In the genomic region with DNA sequence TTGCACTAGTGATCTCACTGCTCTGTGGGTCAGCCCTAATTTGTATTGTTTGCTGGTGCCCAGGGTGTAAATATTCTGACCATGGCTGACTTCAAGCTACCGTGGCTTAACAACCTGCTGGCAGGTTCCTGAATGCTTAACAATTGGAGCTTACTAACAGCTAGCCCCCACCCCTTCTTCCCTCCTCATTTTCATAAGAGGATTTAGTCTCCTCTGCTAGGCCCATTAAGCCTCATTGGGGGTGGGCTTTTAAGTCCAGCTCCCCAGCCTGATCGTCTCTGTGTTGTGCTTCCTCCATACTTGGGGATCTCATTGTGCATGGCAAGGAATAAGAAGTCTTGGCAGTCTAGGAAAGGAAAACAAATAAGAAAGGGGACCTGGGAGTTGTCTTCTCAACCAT, we compare ENCODE assay signal across 19 mouse cellular contexts.
A peak's percentile ranks its signal among the peaks of the same experiment; 100 is the strongest.
DNase-seq lines count a peak whose midpoint lies in the region; ATAC-seq lines count a peak whose summit lies in the region.
"Had no signal": no experiment of that assay in that cellular context is flagged by ENCODE, and none has a peak within 500 bp of the region (broad histone marks: within the 10 kb centered on the region; RNA-seq: fewer than 3 reads in every experiment).

No protein-coding gene starts in this region.

- peak overlapping the region; percentile 46 for H3K27ac ChIP-seq in midbrain, embryonic 10.5 days (replicated peaks)
- no peak overlapping the region for H3K27ac ChIP-seq in midbrain, embryonic 16.5 days (ENCODE audit: low read length)
- no peak overlapping the region for H3K27ac ChIP-seq in midbrain, embryonic 13.5 days
- no peak overlapping the region for H3K27ac ChIP-seq in heart, embryonic 12.5 days (ENCODE audit: poor library complexity, severe bottlenecking)
- H3K27ac ChIP-seq: embryonic facial prominence, embryonic 12.5 days; forebrain, embryonic 15.5 days; gastrocnemius, adult 2 months; hindbrain, embryonic 12.5 days had no signal

- H3K36me3 ChIP-seq in midbrain, embryonic 10.5 days: no peaks in the 10 kb centered on the region
- H3K36me3 ChIP-seq in midbrain, embryonic 16.5 days (ENCODE audit: control insufficient read depth, insufficient read depth, low read length): no peaks in the 10 kb centered on the region
- H3K36me3 ChIP-seq in midbrain, embryonic 13.5 days: no peaks in the 10 kb centered on the region
- H3K36me3 ChIP-seq in heart, embryonic 12.5 days: no peaks in the 10 kb centered on the region
- H3K36me3 ChIP-seq: embryonic facial prominence, embryonic 12.5 days; forebrain, embryonic 15.5 days; hindbrain, embryonic 12.5 days had no signal

- no peak overlapping the region for H3K9ac ChIP-seq in midbrain, embryonic 16.5 days (ENCODE audit: low read depth, low read length)
- no peak overlapping the region for H3K9ac ChIP-seq in midbrain, embryonic 13.5 days (replicated peaks)
- H3K9ac ChIP-seq in heart, embryonic 12.5 days: no peak overlapping the region
- H3K9ac ChIP-seq: embryonic facial prominence, embryonic 12.5 days; forebrain, embryonic 15.5 days; hindbrain, embryonic 12.5 days had no signal

- peaks cover 20% of the 10 kb centered on the region for H3K4me1 ChIP-seq in midbrain, embryonic 10.5 days
- H3K4me1 ChIP-seq in midbrain, embryonic 16.5 days (ENCODE audit: control insufficient read depth, insufficient read depth, low read length): peaks cover 4% of the 10 kb centered on the region; the same call in 1 of the 2 replicates
- H3K4me1 ChIP-seq in midbrain, embryonic 13.5 days (replicated peaks): peaks cover 13% of the 10 kb centered on the region
- no peaks in the 10 kb centered on the region for H3K4me1 ChIP-seq in heart, embryonic 12.5 days (replicated peaks)
- H3K4me1 ChIP-seq: embryonic facial prominence, embryonic 12.5 days; hindbrain, embryonic 12.5 days had no signal

- no peak for ATAC-seq in midbrain, embryonic 16.5 days
- peak; percentile 58 for ATAC-seq in midbrain, embryonic 13.5 days
- no peak for ATAC-seq in heart, embryonic 12.5 days (ENCODE audit: insufficient number of reproducible peaks, low FRiP score)
- ATAC-seq: forebrain, embryonic 15.5 days; hindbrain, embryonic 16.5 days; inflammation-experienced regulatory T-cells, adult 6 months had no signal

- H3K4me2 ChIP-seq in midbrain, embryonic 16.5 days (ENCODE audit: low read length): no peak overlapping the region
- no peak overlapping the region for H3K4me2 ChIP-seq in midbrain, embryonic 13.5 days (replicated peaks)
- no peak overlapping the region for H3K4me2 ChIP-seq in heart, embryonic 12.5 days
- H3K4me2 ChIP-seq: embryonic facial prominence, embryonic 12.5 days; forebrain, embryonic 15.5 days; hindbrain, embryonic 12.5 days had no signal

- 7% methylated on average over 2 of the region's 2 CpGs for WGBS in midbrain, embryonic 10.5 days
- WGBS in midbrain, embryonic 16.5 days: 5% methylated on average over 2 of the region's 2 CpGs
- 3% methylated on average over 2 of the region's 2 CpGs for WGBS in midbrain, embryonic 13.5 days
- WGBS in heart, embryonic 12.5 days: 20% methylated on average over 2 of the region's 2 CpGs

- H3K9me3 ChIP-seq in midbrain, embryonic 10.5 days (replicated peaks): no peaks in the 10 kb centered on the region
- H3K9me3 ChIP-seq in midbrain, embryonic 16.5 days (replicated peaks; ENCODE audit: control insufficient read depth, low read length, poor library complexity, severe bottlenecking): no peaks in the 10 kb centered on the region
- H3K9me3 ChIP-seq in midbrain, embryonic 13.5 days: no peaks in the 10 kb centered on the region
- H3K9me3 ChIP-seq in heart, embryonic 12.5 days (replicated peaks): no peaks in the 10 kb centered on the region
- H3K9me3 ChIP-seq: embryonic facial prominence, embryonic 12.5 days; forebrain, embryonic 15.5 days; hindbrain, embryonic 12.5 days had no signal

- H3K27me3 ChIP-seq in midbrain, embryonic 10.5 days (ENCODE audit: low read depth, poor library complexity, severe bottlenecking): no peaks in the 10 kb centered on the region
- no peaks in the 10 kb centered on the region for H3K27me3 ChIP-seq in midbrain, embryonic 16.5 days (ENCODE audit: control insufficient read depth, insufficient read depth, low read depth, low read length)
- H3K27me3 ChIP-seq in midbrain, embryonic 13.5 days: no peaks in the 10 kb centered on the region
- H3K27me3 ChIP-seq in heart, embryonic 12.5 days (replicated peaks): no peaks in the 10 kb centered on the region
- H3K27me3 ChIP-seq: embryonic facial prominence, embryonic 12.5 days; forebrain, embryonic 15.5 days; hindbrain, embryonic 12.5 days had no signal

- DNase-seq in midbrain, embryonic 10.5 days (ENCODE audit: low spot score): peak; percentile 38
- peak; percentile 24 for DNase-seq in retina, embryonic 14.5 days (ENCODE audit: low spot score)
- no peak for DNase-seq in frontal cortex, postnatal 10 days (ENCODE audit: low spot score in 2 of 2)
- DNase-seq: adrenal gland, adult 2 months; adrenal gland, postnatal 25 days; cerebellum, adult 9-10 months; cerebellum, postnatal 25 days; gastrocnemius, adult 2 months; gastrocnemius, postnatal 25 days; heart, postnatal 10 days; heart, postnatal 4 days had no signal

- no peak overlapping the region for H3K4me3 ChIP-seq in midbrain, embryonic 10.5 days
- H3K4me3 ChIP-seq in midbrain, embryonic 16.5 days (ENCODE audit: low read depth, low read length): no peak overlapping the region
- no peak overlapping the region for H3K4me3 ChIP-seq in midbrain, embryonic 13.5 days (replicated peaks)
- H3K4me3 ChIP-seq in heart, embryonic 12.5 days: no peak overlapping the region
- H3K4me3 ChIP-seq: embryonic facial prominence, embryonic 12.5 days; forebrain, embryonic 15.5 days; gastrocnemius, adult 2 months; hindbrain, embryonic 12.5 days had no signal

Comparison
In these comparisons a context has a peak if more than half of its experiments do, and no peak if none do; other contexts are left out.
1. DNase-seq: peak in midbrain, embryonic 10.5 days (single experiment) and retina, embryonic 14.5 days (single experiment); none in frontal cortex, postnatal 10 days (0 of 2).